Mouse (Mus musculus) right cerebral cortex, postnatal 25 days (tissue): ENCODE measurements around the gene Scgb2b20.
"Not testable (repeated sequence)": the region's sequence is repeated elsewhere in the genome, so short reads cannot be mapped to it uniquely, and the experiment has no call there.

ENCODE experiments used
- DNase-seq: peaks from one replicate; pipeline ENCODE4 v3.0.0; 2022

Gene Scgb2b20

GRCm38 (mm10) chr7:33366222-33366621 lies at the start of gene Scgb2b20:
TSS of gene Scgb2b20 (minus strand) at chr7:33366322.
- not testable (repeated sequence) for DNase-seq

GRCm38 (mm10) chr7:33409681-33410080 lies 43.6 kb upstream of the Scgb2b20 start:
- DNase-seq, result not testable (repeated sequence)

- no peak for DNase-seq
Measured at GRCm38 (mm10) chr7:33401650-33402049, 35.5 kb upstream of the Scgb2b20 start.

- not testable (repeated sequence) for DNase-seq
Measured at GRCm38 (mm10) chr7:33399749-33400148, 33.6 kb upstream of the Scgb2b20 start.

- DNase-seq, result not testable (repeated sequence)
Measured at GRCm38 (mm10) chr7:33372934-33373333, 6.8 kb upstream of the Scgb2b20 start, which contains the start of gene Scgb1b20. TSS of gene Scgb1b20 (plus strand) at chr7:33373234.
